Mouse (Mus musculus) C2C12 (cell line): ENCODE measurements around the gene Itpr1. TPM values are rescaled to one million over a fixed set of nuclear protein-coding genes. Genes with fewer than 3 reads are reported as not detected.

Experiments
- H3K27me3 ChIP-seq: one replicate; pipeline ENCODE4 v1.6.1; 2011; ENCODE audit not compliant: control insufficient read depth, insufficient read depth, insufficient read length
- H3K36me3 ChIP-seq: one replicate; pipeline ENCODE4 v1.6.1; 2011; ENCODE audit not compliant: control insufficient read depth, insufficient read depth
- H3K4me3 ChIP-seq: one replicate; pipeline ENCODE4 v1.5.1; 2011; ENCODE audit warnings: mild to moderate bottlenecking, control low read depth; ENCODE audit not compliant: poor library complexity, insufficient read depth, severe bottlenecking
- H3K79me2 ChIP-seq: one replicate; pipeline ENCODE4 v1.6.1; 2011; ENCODE audit not compliant: control insufficient read depth, insufficient read depth
- H3K79me3 ChIP-seq: one replicate; pipeline ENCODE4 v1.6.1; 2011; ENCODE audit warnings: low read depth, control low read depth
- H3ac ChIP-seq: one replicate; pipeline ENCODE3; 2011; ENCODE audit warnings: low read depth; ENCODE audit not compliant: control insufficient read depth, insufficient read length
- CEBPB ChIP-seq: IDR thresholded peaks from one replicate; pipeline ENCODE4 v1.6.1; 2011; ENCODE audit warnings: low read depth, mild to moderate bottlenecking, control low read depth, moderate library complexity
- CTCF ChIP-seq: IDR thresholded peaks from one replicate; pipeline ENCODE4 v1.5.1; 2011; ENCODE audit not compliant: control insufficient read depth, insufficient read depth, insufficient read length
- FOSL1 ChIP-seq: IDR thresholded peaks from one replicate; pipeline ENCODE4 v1.8.0; 2011; ENCODE audit warnings: mild to moderate bottlenecking, low read length; ENCODE audit not compliant: poor library complexity, insufficient read depth, severe bottlenecking
- MAX ChIP-seq: IDR thresholded peaks from one replicate; pipeline ENCODE4 v1.6.1; 2011; ENCODE audit warnings: mild to moderate bottlenecking, control low read depth
- MYOD1 ChIP-seq: IDR thresholded peaks from one replicate; pipeline ENCODE4 v1.6.1; 2011; ENCODE audit warnings: low read depth; ENCODE audit not compliant: control insufficient read depth, insufficient read length
- MYOG ChIP-seq: IDR thresholded peaks from one replicate; pipeline ENCODE4 v1.6.1; 2011; ENCODE audit not compliant: control insufficient read depth, insufficient read length; ENCODE audit errors: extremely low read depth
- USF1 ChIP-seq: IDR thresholded peaks from one replicate; pipeline ENCODE4 v1.6.1; 2011; ENCODE audit warnings: low read depth, mild to moderate bottlenecking, control low read depth, moderate library complexity
- polyA plus RNA-seq: library from polyadenylated mRNA; unstranded; fragments of >200 nt; fragmentation: generic; extraction: Trizol; gene quantifications from one replicate; pipeline ENCODE4 v1.2.1, GENCODE M21; 2012; ENCODE audit warnings: missing spikeins

Itpr1 gene
- polyA plus RNA-seq, 1 experiment: 4.9 TPM

GRCm38 (mm10) chr6:108172219-108172618, 40.7 kb upstream of the Itpr1 start:
- Histone ChIP-seq H3K36me3 (peaks cover 21% of the 10 kb centered on the region), H3ac (no peak overlapping the region), H3K4me3 (no peak overlapping the region), H3K79me2 (no peaks in the 10 kb centered on the region), H3K79me3 (no peaks in the 10 kb centered on the region), H3K27me3 (no peaks in the 10 kb centered on the region)
- TF ChIP-seq MYOG: no peak
- no peak for TF ChIP-seq CTCF
- TF ChIP-seq MAX: no peak
- TF ChIP-seq MYOD1: no peak
- no peak for TF ChIP-seq USF1
- no peak for TF ChIP-seq CEBPB
- TF ChIP-seq FOSL1: no peak

- no peaks in the 10 kb centered on the region for H3K79me2 ChIP-seq
- no peaks in the 10 kb centered on the region for H3K27me3 ChIP-seq
- no peak overlapping the region for H3K4me3 ChIP-seq
- no peaks in the 10 kb centered on the region for H3K79me3 ChIP-seq
- no peak for TF ChIP-seq CTCF
- no peak for TF ChIP-seq CEBPB
- no peak for TF ChIP-seq FOSL1
- no peak for TF ChIP-seq MYOG
- TF ChIP-seq USF1: no peak
- TF ChIP-seq MYOD1: no peak
- TF ChIP-seq MAX: no peak
- peaks cover 21% of the 10 kb centered on the region for H3K36me3 ChIP-seq
- H3ac ChIP-seq: no peak overlapping the region
Observed at GRCm38 (mm10) chr6:108174181-108174580, 38.7 kb upstream of the Itpr1 start.

- TF ChIP-seq MYOD1: no peak
- no peak for TF ChIP-seq MAX
- Histone ChIP-seq H3K36me3 (peaks cover 7% of the 10 kb centered on the region), H3ac (no peak overlapping the region)
Observed at GRCm38 (mm10) chr6:108179087-108179486, 33.8 kb upstream of the Itpr1 start.

DNA sequence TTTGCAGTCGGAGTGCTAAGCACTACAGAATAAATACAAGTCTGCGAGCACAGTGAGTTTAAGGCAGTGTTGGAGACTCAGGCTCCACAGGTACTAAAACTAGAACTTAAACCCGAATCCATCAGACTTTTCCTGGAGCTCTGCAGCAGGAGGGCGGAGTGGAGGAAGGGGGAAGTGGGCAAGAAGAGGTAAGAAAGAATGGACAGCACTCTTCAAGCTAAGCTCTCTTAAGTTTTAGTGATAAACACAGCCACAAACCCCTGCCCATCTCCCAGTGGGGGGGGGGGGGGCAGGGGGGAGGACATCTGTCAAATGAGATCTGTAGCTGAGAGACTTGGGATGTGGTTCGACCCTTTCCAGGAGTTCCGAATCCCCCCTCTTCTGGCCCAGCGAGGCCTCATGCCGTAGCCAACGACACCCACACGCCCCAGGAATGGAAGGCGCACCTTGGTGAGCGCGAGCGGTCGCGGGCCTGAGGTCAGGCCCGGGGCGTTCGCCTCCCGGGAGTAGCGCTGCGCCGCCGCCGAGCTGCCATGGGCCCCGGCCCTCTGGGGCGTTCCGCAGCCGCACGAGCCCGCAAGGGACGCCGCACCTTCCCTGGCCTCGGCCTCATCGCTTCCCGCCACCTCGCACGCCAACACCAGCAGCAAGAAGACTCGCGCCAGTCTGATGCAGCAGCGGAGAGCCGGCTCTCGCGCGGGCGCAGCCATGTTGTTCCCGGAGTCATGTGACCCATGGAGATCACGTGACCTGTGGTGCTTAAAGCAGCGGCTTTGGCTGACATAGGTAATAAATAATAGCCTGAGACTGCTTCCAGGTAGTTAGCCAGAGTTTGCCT, 27.8 kb upstream of the Itpr1 start, which contains the start of gene Sumf1:
Gene Sumf1 (minus strand): TSS at position 736 of the 838 bp plus-strand sequence.
- TF ChIP-seq CTCF: no peak
- TF ChIP-seq MYOD1: no peak
- no peak for TF ChIP-seq MYOG
- TF ChIP-seq FOSL1: no peak
- TF ChIP-seq MAX: peak; percentile 52
- no peak for TF ChIP-seq CEBPB
- TF ChIP-seq USF1: peak; percentile 100
- Histone ChIP-seq H3K36me3 (no peaks in the 10 kb centered on the region), H3ac (peak within 1 kb of the TSS; percentile 98), H3K79me2 (peaks cover 27% of the 10 kb centered on the region), H3K27me3 (peaks cover 3% of the 10 kb centered on the region), H3K79me3 (no peaks in the 10 kb centered on the region), H3K4me3 (peak within 1 kb of the TSS; percentile 56)

More at GRCm38 (mm10) chr6:108179087-108179486, 33.8 kb upstream of the Itpr1 start:
- H3K27me3 ChIP-seq: no peaks in the 10 kb centered on the region
- no peak overlapping the region for H3K4me3 ChIP-seq
- H3K79me3 ChIP-seq: no peaks in the 10 kb centered on the region
- peaks cover 17% of the 10 kb centered on the region for H3K79me2 ChIP-seq

DNA sequence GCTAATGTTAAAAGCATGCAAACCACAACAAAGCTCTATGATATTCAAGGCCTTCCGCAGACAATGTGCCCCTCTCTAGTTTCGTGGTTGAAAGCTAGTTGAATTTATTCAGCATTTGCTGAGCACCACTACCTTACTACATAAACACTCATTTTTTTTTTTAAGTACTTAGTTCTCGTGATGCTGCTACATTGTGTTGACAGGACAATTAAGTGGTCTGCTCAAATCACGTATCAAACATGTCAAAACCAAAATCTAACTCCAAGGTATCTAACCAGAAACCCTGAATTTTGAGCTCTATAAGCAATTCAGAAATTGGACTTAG, 27.2 kb upstream of the Itpr1 start:
- peaks cover 9% of the 10 kb centered on the region for H3K27me3 ChIP-seq
- TF ChIP-seq MYOG (no peak), CEBPB (no peak), USF1 (no peak), FOSL1 (no peak), MYOD1 (no peak), CTCF (no peak), MAX (no peak)
- H3K79me2 ChIP-seq: peaks cover 27% of the 10 kb centered on the region
- H3ac ChIP-seq: no peak overlapping the region
- H3K79me3 ChIP-seq: no peaks in the 10 kb centered on the region
- H3K36me3 ChIP-seq: no peaks in the 10 kb centered on the region
- H3K4me3 ChIP-seq: peak overlapping the region; percentile 56

DNA sequence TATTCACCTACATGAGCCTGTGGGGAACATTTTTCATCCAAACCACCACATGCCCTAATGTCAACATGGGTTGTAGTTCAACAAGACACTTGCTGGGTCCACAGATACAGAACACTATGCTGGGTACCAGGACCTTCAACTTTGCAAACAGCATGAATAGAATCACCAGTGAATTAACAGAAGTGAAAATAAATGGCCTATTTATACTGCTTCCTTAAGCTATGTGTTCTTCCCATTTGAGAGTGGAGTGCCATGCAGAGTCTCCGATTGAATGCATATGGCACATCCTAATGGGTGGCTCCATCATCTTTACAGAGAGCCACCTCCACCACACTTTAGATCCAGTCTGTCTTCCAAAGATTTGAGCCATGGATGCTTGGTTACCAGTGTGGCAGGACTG, 22.2 kb upstream of the Itpr1 start:
- Histone ChIP-seq H3K4me3 (no peak overlapping the region), H3K36me3 (no peaks in the 10 kb centered on the region), H3K79me3 (no peaks in the 10 kb centered on the region), H3K27me3 (peaks cover 20% of the 10 kb centered on the region), H3K79me2 (no peaks in the 10 kb centered on the region), H3ac (no peak overlapping the region)
- TF ChIP-seq CTCF (no peak), FOSL1 (no peak), MAX (no peak), MYOG (no peak), CEBPB (no peak), MYOD1 (no peak), USF1 (no peak)
